Mouse (Mus musculus) macrophage (primary cell): ENCODE results near the gene Gm12253. TPM values are rescaled to one million over a fixed set of nuclear protein-coding genes. Genes with fewer than 3 reads are reported as not detected.

Source experiments
- H3K27ac ChIP-seq: fragments of 350-480 bp; formaldehyde crosslinking; 2 replicates; pipeline ENCODE4 v1.9.0; 2021
- H3K36me3 ChIP-seq: fragments of 350-480 bp; formaldehyde crosslinking; 2 replicates; pipeline ENCODE4 v1.9.0; 2021; ENCODE audit errors: inconsistent target
- H3K4me3 ChIP-seq: fragments of 350-480 bp; formaldehyde crosslinking; 2 replicates; pipeline ENCODE4 v1.9.0; 2021; ENCODE audit errors: inconsistent target
- H3K79me2 ChIP-seq: fragments of 350-480 bp; formaldehyde crosslinking; 2 replicates; pipeline ENCODE4 v1.9.0; 2021; ENCODE audit errors: inconsistent target
- whole genome bisulfite sequencing: methylation state at CpG from one replicate; pipeline ENCODE4 v1.1.7; 2026; ENCODE audit warnings: inconsistent platforms; ENCODE audit not compliant: missing documents; 5-methylcytosine and 5-hydroxymethylcytosine counted together
- polyA plus RNA-seq: library from polyadenylated mRNA; stranded (reverse); fragments of 250-400 nt; gene quantifications from 3 replicates; pipeline ENCODE4 v1.2.4, GENCODE M21; 2018; ENCODE audit warnings: inconsistent platforms
- total RNA-seq, 78 experiments: library from RNA; depleted of rRNA; stranded (reverse); fragments of 250-400 nt; gene quantifications; 1 replicate in 9 of 78; 2 replicates in 24 of 78; 3 replicates in 43 of 78; 4 replicates in 2 of 78; pipeline ENCODE4 v1.2.4; 2018; ENCODE audit warnings: inconsistent platforms in 56 of 78

Gm12253 gene
- not detected for total RNA-seq (2018; cell fraction: chromatin; rRNA removed)
- total RNA-seq (2018; cell fraction: cytosol; rRNA removed), result not detected
- not detected for total RNA-seq (2018; cell fraction: nucleus; rRNA removed)
- not detected in 3 replicates for polyA plus RNA-seq

DNA sequence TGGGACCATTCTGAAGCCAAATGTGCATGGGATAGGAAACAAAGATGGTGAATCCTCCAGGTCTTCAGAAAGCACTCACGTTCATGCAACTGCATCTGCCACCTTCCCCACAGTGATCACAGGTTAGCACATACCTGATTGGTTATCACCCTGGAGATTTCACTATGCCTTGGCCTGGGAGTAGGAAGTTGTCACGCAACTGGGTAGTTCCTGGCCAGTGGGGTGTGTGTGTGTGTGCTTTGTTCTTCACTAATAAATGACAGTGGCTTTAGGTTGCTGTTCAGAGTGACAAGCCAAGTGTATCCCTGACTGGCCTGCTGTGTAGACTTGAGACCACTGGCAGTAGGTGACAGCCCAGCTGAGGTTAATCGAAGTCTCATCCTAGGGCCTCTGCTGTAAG, at the start of gene Gm12253:
TSS of gene Gm12253 (plus strand) at position 301 of the 400 bp plus-strand sequence.
- H3K4me3 ChIP-seq, result no peak within 1 kb of the TSS
- H3K36me3 ChIP-seq, result no peaks in the 10 kb centered on the region
- H3K79me2 ChIP-seq, result no peaks in the 10 kb centered on the region
- whole genome bisulfite sequencing, result 89% methylated on average over 3 of the region's 3 CpGs
- H3K27ac ChIP-seq, result no peak within 1 kb of the TSS

GRCm38 (mm10) chr11:58399985-58400645, 32.2 kb upstream of the Gm12253 start:
- 64% methylated on average over 6 of the region's 6 CpGs for WGBS
- no peak overlapping the region for H3K27ac ChIP-seq
- no peak overlapping the region for H3K4me3 ChIP-seq
- no peaks in the 10 kb centered on the region for H3K79me2 ChIP-seq
- H3K36me3 ChIP-seq, result no peaks in the 10 kb centered on the region

DNA sequence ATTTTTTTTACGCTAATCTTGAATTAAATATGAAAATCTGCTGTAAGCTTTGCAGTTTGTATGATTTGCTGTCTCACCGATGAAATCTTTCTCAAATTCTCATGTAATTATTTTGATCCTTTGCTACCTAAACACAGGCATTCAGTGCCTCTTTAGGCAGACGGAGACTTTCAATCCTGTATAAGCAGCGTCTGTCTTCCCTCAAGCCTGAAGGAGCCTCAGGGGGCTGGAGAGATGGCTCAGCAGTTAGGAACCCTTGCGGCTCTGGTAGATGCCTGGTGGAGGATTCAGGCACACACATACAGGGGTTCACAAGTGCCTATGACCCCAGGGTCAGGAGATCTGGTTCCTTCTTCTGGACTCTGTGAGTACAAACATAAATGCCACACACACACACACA, 31.7 kb upstream of the Gm12253 start:
- no peaks in the 10 kb centered on the region for H3K79me2 ChIP-seq
- no peak overlapping the region for H3K4me3 ChIP-seq
- WGBS, result 62% methylated on average over 5 of the region's 5 CpGs
- no peaks in the 10 kb centered on the region for H3K36me3 ChIP-seq
- no peak overlapping the region for H3K27ac ChIP-seq

- Histone ChIP-seq H3K36me3 (no peaks in the 10 kb centered on the region), H3K79me2 (no peaks in the 10 kb centered on the region), H3K27ac (no peak overlapping the region), H3K4me3 (no peak overlapping the region)
- WGBS, result 89% methylated on average over 3 of the region's 3 CpGs
Measured at GRCm38 (mm10) chr11:58408066-58408465, 24.3 kb upstream of the Gm12253 start.

- 82% methylated on average over 3 of the region's 3 CpGs for WGBS
- H3K79me2 ChIP-seq, result no peaks in the 10 kb centered on the region
Measured at GRCm38 (mm10) chr11:58418336-58418735, 14.0 kb upstream of the Gm12253 start.

GRCm38 (mm10) chr11:58420815-58421214, 11.5 kb upstream of the Gm12253 start, which contains the start of gene 1810065E05Rik:
TSS of gene 1810065E05Rik (plus strand) at chr11:58421111.
- Histone ChIP-seq H3K27ac (no peak within 1 kb of the TSS), H3K79me2 (no peaks in the 10 kb centered on the region), H3K36me3 (no peaks in the 10 kb centered on the region), H3K4me3 (no peak within 1 kb of the TSS)
- WGBS, result 56% methylated on average over 1 of the region's 1 CpGs

More at GRCm38 (mm10) chr11:58418336-58418735, 14.0 kb upstream of the Gm12253 start:
- Histone ChIP-seq H3K36me3 (no peaks in the 10 kb centered on the region), H3K4me3 (no peak overlapping the region), H3K27ac (no peak overlapping the region)

- 20% methylated on average over 5 of the region's 5 CpGs for WGBS
- no peaks in the 10 kb centered on the region for H3K36me3 ChIP-seq
- H3K4me3 ChIP-seq, result no peak overlapping the region
- no peaks in the 10 kb centered on the region for H3K79me2 ChIP-seq
- H3K27ac ChIP-seq, result no peak overlapping the region
Measured at GRCm38 (mm10) chr11:58437866-58438265, 5.5 kb downstream of the Gm12253 start.

GRCm38 (mm10) chr11:58452759-58453158, 20.4 kb downstream of the Gm12253 start, which contains the start of gene Lypd9:
TSS of gene Lypd9 (minus strand) at chr11:58452923.
- no peaks in the 10 kb centered on the region for H3K79me2 ChIP-seq
- H3K27ac ChIP-seq, result no peak within 1 kb of the TSS
- H3K4me3 ChIP-seq, result no peak within 1 kb of the TSS
- 92% methylated on average over 9 of the region's 9 CpGs for WGBS
- H3K36me3 ChIP-seq, result no peaks in the 10 kb centered on the region

DNA sequence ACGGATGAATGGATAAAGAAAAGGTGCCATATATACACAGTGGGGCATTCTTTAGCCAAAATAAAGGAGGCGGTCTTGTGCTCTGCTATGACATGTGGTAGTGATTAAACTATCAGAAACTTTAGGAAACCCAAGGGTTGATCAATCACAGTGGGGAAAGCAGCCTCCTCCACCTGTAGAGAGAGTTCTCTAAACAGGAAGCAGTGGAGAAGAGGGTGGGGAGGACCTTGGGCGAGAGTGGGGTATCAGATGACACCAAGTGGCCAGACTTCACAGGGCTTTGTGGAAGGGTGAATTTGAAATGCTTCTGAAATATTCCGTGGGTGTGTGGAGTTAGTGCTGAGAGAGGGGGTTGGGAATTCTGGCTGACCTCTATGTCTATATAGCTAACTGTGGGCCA, 21.2 kb downstream of the Gm12253 start:
- WGBS, result 56% methylated on average over 4 of the region's 4 CpGs
- H3K27ac ChIP-seq, result no peak overlapping the region
- H3K36me3 ChIP-seq, result no peaks in the 10 kb centered on the region
- no peak overlapping the region for H3K4me3 ChIP-seq
- H3K79me2 ChIP-seq, result no peaks in the 10 kb centered on the region

DNA sequence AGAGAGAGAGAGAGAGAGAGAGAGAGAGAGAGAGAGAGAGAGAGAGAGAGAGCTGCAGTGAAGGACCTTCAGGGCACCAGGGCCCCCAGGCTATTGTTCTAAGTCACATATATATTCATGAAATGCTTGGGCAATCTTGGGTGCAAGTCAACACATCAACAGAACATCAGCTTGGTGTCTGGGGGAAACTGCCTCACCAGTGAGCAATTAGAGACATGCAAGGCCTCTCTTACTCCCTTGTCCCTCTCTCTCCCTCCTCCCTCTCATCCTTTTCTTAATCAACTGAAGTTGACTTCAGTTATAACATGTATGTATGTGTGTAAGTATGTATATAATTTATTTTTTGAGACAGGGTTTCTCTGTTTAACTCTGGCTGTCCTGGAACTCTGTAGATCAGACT, 29.8 kb downstream of the Gm12253 start, which contains the start of gene Olfr30:
TSS of gene Olfr30 (minus strand) at position 101 of the 400 bp plus-strand sequence.
- Histone ChIP-seq H3K4me3 (no peak within 1 kb of the TSS), H3K27ac (no peak within 1 kb of the TSS), H3K36me3 (no peaks in the 10 kb centered on the region), H3K79me2 (no peaks in the 10 kb centered on the region)

Other genes with a start within 250 kb of the Gm12253 start
- 25.7 to 94.8 TPM (median 34.2 TPM) in 3 replicates for gene Igtp, start 233.0 kb upstream of the Gm12253 start, polyA plus RNA-seq
- gene Irgm2, start 232.9 kb upstream of the Gm12253 start, polyA plus RNA-seq, result 32.0 to 97.2 TPM (median 40.6 TPM) in 3 replicates
- 0.17 TPM in 1 of 3 replicates, not detected in the others for gene 4930438A08Rik, start 157.8 kb upstream of the Gm12253 start, polyA plus RNA-seq
- 2.9 to 5.3 TPM (median 4.7 TPM) in 3 replicates for gene Zfp692, start 125.5 kb upstream of the Gm12253 start, polyA plus RNA-seq
- gene Zfp672, start 102.2 kb upstream of the Gm12253 start, polyA plus RNA-seq, result 7.9 to 19.4 TPM (median 9.7 TPM) in 3 replicates
- 6.4 to 11.1 TPM (median 8.6 TPM) in 3 replicates for gene Sh3bp5l, start 101.8 kb upstream of the Gm12253 start, polyA plus RNA-seq
- not detected in 3 replicates for gene Lypd8, start 53.5 kb upstream of the Gm12253 start, polyA plus RNA-seq
- not detected in 3 replicates for gene 1810065E05Rik, start 11.4 kb upstream of the Gm12253 start, polyA plus RNA-seq
- not detected in 3 replicates for gene Lypd9, start 20.4 kb downstream of the Gm12253 start, polyA plus RNA-seq
- not detected in 3 replicates for gene Olfr30, start 29.7 kb downstream of the Gm12253 start, polyA plus RNA-seq
- gene Olfr332, start 60.0 kb downstream of the Gm12253 start, polyA plus RNA-seq, result not detected in 3 replicates
- gene Olfr331, start 70.0 kb downstream of the Gm12253 start, polyA plus RNA-seq, result not detected in 3 replicates
- gene Olfr330, start 102.3 kb downstream of the Gm12253 start, polyA plus RNA-seq, result not detected in 3 replicates
- gene Olfr329-ps, start 113.9 kb downstream of the Gm12253 start, polyA plus RNA-seq, result not detected in 3 replicates
- gene Olfr328, start 123.1 kb downstream of the Gm12253 start, polyA plus RNA-seq, result not detected in 3 replicates
- not detected in 3 replicates for gene Olfr224, start 138.0 kb downstream of the Gm12253 start, polyA plus RNA-seq
- not detected in 3 replicates for gene Olfr325, start 145.2 kb downstream of the Gm12253 start, polyA plus RNA-seq
- gene Olfr324, start 162.6 kb downstream of the Gm12253 start, polyA plus RNA-seq, result not detected in 3 replicates
- 0.59 TPM in 1 of 3 replicates, not detected in the others for gene 2210407C18Rik, start 183.5 kb downstream of the Gm12253 start, polyA plus RNA-seq
- gene Olfr323, start 197.9 kb downstream of the Gm12253 start, polyA plus RNA-seq, result not detected in 3 replicates
- gene Trim58, start 207.9 kb downstream of the Gm12253 start, polyA plus RNA-seq, result not detected in 3 replicates
- gene Olfr322, start 226.2 kb downstream of the Gm12253 start, polyA plus RNA-seq, result not detected in 3 replicates
- not detected in 3 replicates for gene Olfr320, start 248.5 kb downstream of the Gm12253 start, polyA plus RNA-seq